Mouse (Mus musculus): Measurements from ENCODE around the gene Desi2.
A peak's percentile ranks its signal among the peaks of the same experiment; 100 is the strongest.

DNA sequence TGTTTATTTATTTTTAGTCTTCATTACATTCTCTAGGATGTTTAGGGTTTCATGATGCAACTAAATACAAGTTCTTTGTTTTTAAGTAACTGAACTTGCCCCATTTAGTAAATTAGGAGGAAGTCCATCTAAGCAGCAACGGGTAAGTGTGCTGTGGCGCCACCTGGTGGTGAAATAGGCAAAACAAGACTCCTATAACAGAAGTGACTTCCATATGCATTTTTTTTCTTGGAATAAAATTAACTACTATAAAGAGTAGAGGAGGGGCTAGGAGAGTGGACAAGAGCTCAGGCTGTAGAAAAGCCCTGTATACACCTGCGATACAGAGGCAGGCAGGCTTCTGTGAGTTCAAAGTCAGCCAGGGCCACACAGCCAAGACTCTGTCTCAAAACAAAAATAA, 116.2 kb downstream of the Desi2 start:
- TF ChIP-seq POLR2A (IDR thresholded peaks at IDR 0.05; ENCODE audit: low read depth, low read length) (no peak), CTCF (conservative IDR thresholded peaks at IDR 0.05; ENCODE audit: insufficient read depth, insufficient read length, low read depth, low read length) (peak; percentile 83)

Data from kidney, adult 2 months (tissue).